Mouse (Mus musculus) MEL (cell line): ENCODE data around the gene Crcp. TPM values are rescaled to one million over a fixed set of nuclear protein-coding genes. Genes with fewer than 3 reads are reported as not detected.

Source experiments
- DNase-seq: peaks from one replicate; pipeline ENCODE4 v3.0.0; 2011; ENCODE audit warnings: low read depth, low spot score
- H3K27ac ChIP-seq: 2 replicates; pipeline ENCODE4 v1.5.1; 2012; ENCODE audit warnings: low read depth, mild to moderate bottlenecking, control low read depth, low read length, moderate library complexity; ENCODE audit not compliant: control insufficient read depth
- H3K27me3 ChIP-seq, 2 experiments: fragments of 150-350 bp in 1 of 2; sonication (generic) in 1 of 2; 2 replicates each; pipeline ENCODE4 v1.6.1; 2012; ENCODE audit warnings: low read length in 2 of 2, mild to moderate bottlenecking in 2 of 2, improper control_type of control experiment in 1 of 2, moderate library complexity in 1 of 2; ENCODE audit not compliant: insufficient read depth in 2 of 2, control insufficient read depth in 1 of 2
- H3K36me3 ChIP-seq, 2 experiments: 2 replicates each; pipeline ENCODE4 v1.6.1; 2012 to 2014; ENCODE audit warnings: low read length in 2 of 2, improper control_type of control experiment in 1 of 2, inconsistent platforms in 1 of 2, mild to moderate bottlenecking in 1 of 2; ENCODE audit not compliant: insufficient read depth in 2 of 2, control insufficient read depth in 1 of 2
- H3K4me1 ChIP-seq, 2 experiments: fragments of 150-350 bp in 1 of 2; sonication (generic) in 1 of 2; 2 replicates each; pipeline ENCODE4 v1.6.1; 2012; ENCODE audit warnings: low read length in 2 of 2, improper control_type of control experiment in 1 of 2, mild to moderate bottlenecking in 1 of 2; ENCODE audit not compliant: insufficient read depth in 2 of 2, control insufficient read depth in 1 of 2
- H3K4me3 ChIP-seq, 2 experiments: fragments of 150-350 bp in 1 of 2; sonication (generic) in 1 of 2; 2 replicates each; pipeline ENCODE4 v1.5.1; 2012; ENCODE audit warnings: low read depth in 2 of 2, low read length in 2 of 2, mild to moderate bottlenecking in 2 of 2, moderate library complexity in 2 of 2, control low read depth in 1 of 2, improper control_type of control experiment in 1 of 2; ENCODE audit not compliant: control insufficient read depth in 1 of 2, insufficient read depth in 1 of 2
- H3K79me2 ChIP-seq: 2 replicates; pipeline ENCODE4 v1.6.1; 2012; ENCODE audit warnings: mild to moderate bottlenecking, low read length, moderate library complexity; ENCODE audit not compliant: control insufficient read depth, poor library complexity, insufficient read depth
- H3K9ac ChIP-seq: 2 replicates; pipeline ENCODE4 v1.6.1; 2012; ENCODE audit warnings: low read depth, mild to moderate bottlenecking, control low read depth, low read length, moderate library complexity; ENCODE audit not compliant: control insufficient read depth, poor library complexity, severe bottlenecking
- H3K9me3 ChIP-seq: fragments of 150-350 bp; sonication (generic); replicated peaks from 2 replicates; pipeline ENCODE4 v1.6.1; 2012; ENCODE audit warnings: mild to moderate bottlenecking, low read length, improper control_type of control experiment, moderate library complexity; ENCODE audit not compliant: insufficient read depth
- BHLHE40 ChIP-seq: IDR thresholded peaks from 2 replicates; pipeline ENCODE4 v1.6.1; 2012; ENCODE audit warnings: low read depth, mild to moderate bottlenecking, inconsistent platforms, low read length, improper control_type of control experiment, borderline replicate concordance
- CHD1 ChIP-seq: IDR thresholded peaks from 2 replicates; pipeline ENCODE4 v1.6.1; 2012; ENCODE audit warnings: low read depth, mild to moderate bottlenecking, inconsistent platforms, low read length, improper control_type of control experiment
- ELF1 ChIP-seq: IDR thresholded peaks from 2 replicates; pipeline ENCODE4 v1.6.1; 2014; ENCODE audit warnings: low read depth, mild to moderate bottlenecking, inconsistent platforms, low read length, improper control_type of control experiment, moderate library complexity
- GATA1 ChIP-seq: IDR thresholded peaks from 2 replicates; pipeline ENCODE4 v1.6.1; 2011; ENCODE audit warnings: low read depth, low read length, improper control_type of control experiment
- HCFC1 ChIP-seq: IDR thresholded peaks from 2 replicates; pipeline ENCODE4 v1.6.1; 2012; ENCODE audit warnings: low read depth, mild to moderate bottlenecking, inconsistent platforms, low read length, improper control_type of control experiment, moderate library complexity
- MAFK ChIP-seq: IDR thresholded peaks from 2 replicates; pipeline ENCODE4 v1.6.1; 2011; ENCODE audit warnings: low read depth, mild to moderate bottlenecking, low read length, improper control_type of control experiment, borderline replicate concordance
- MAX ChIP-seq: IDR thresholded peaks from 2 replicates; pipeline ENCODE4 v1.6.1; 2011; ENCODE audit warnings: low read length, improper control_type of control experiment
- NRF1 ChIP-seq: IDR thresholded peaks from 2 replicates; pipeline ENCODE4 v1.6.1; 2014; ENCODE audit warnings: low read depth, mild to moderate bottlenecking, inconsistent platforms, low read length, improper control_type of control experiment, moderate library complexity; ENCODE audit not compliant: poor library complexity, insufficient read depth, severe bottlenecking
- POLR2AphosphoS2 ChIP-seq: IDR thresholded peaks from 2 replicates; pipeline ENCODE4 v1.6.1; 2011; ENCODE audit warnings: low read length, improper control_type of control experiment
- POLR2AphosphoS5 ChIP-seq: IDR thresholded peaks from 2 replicates; pipeline ENCODE4 v1.6.1; 2012; ENCODE audit warnings: low read depth, borderline replicate concordance, mild to moderate bottlenecking, inconsistent platforms, low read length, moderate library complexity, mixed read lengths
- RAD21 ChIP-seq: IDR thresholded peaks from 2 replicates; pipeline ENCODE4 v1.6.1; 2011; ENCODE audit warnings: mild to moderate bottlenecking, low read depth, low read length, improper control_type of control experiment
- RCOR1 ChIP-seq: IDR thresholded peaks from 2 replicates; pipeline ENCODE4 v1.6.1; 2012; ENCODE audit warnings: low read depth, mild to moderate bottlenecking, inconsistent platforms, low read length, improper control_type of control experiment
- SIN3A ChIP-seq: IDR thresholded peaks from 2 replicates; pipeline ENCODE4 v1.6.1; 2012; ENCODE audit warnings: low read length, improper control_type of control experiment, inconsistent platforms
- SMC3 ChIP-seq: IDR thresholded peaks from 2 replicates; pipeline ENCODE4 v1.6.1; 2011; ENCODE audit warnings: low read depth, low read length, improper control_type of control experiment
- TBP ChIP-seq: IDR thresholded peaks from 2 replicates; pipeline ENCODE4 v1.8.0; 2011; ENCODE audit warnings: low read depth, low read length, improper control_type of control experiment
- USF1 ChIP-seq: IDR thresholded peaks from 2 replicates; pipeline ENCODE4 v1.6.1; 2014; ENCODE audit warnings: low read depth, mild to moderate bottlenecking, inconsistent platforms, low read length, improper control_type of control experiment, moderate library complexity
- ZC3H11A ChIP-seq: IDR thresholded peaks from 2 replicates; pipeline ENCODE4 v1.6.1; 2012; ENCODE audit warnings: low read depth, mild to moderate bottlenecking, inconsistent platforms, low read length, improper control_type of control experiment
- ZKSCAN1 ChIP-seq: IDR thresholded peaks from 2 replicates; pipeline ENCODE4 v1.6.1; 2012; ENCODE audit warnings: low read depth, mild to moderate bottlenecking, inconsistent platforms, low read length, improper control_type of control experiment, moderate library complexity
- ZMIZ1 ChIP-seq: IDR thresholded peaks from 2 replicates; pipeline ENCODE4 v1.6.1; 2012; ENCODE audit warnings: low read depth, mild to moderate bottlenecking, inconsistent platforms, low read length, improper control_type of control experiment, moderate library complexity
- ZNF384 ChIP-seq: IDR thresholded peaks from 2 replicates; pipeline ENCODE4 v1.6.1; 2012; ENCODE audit warnings: low read depth, mild to moderate bottlenecking, inconsistent platforms, low read length, improper control_type of control experiment
- polyA plus RNA-seq, 2 experiments: library from polyadenylated mRNA; stranded (reverse) in 1 of 2; unstranded in 1 of 2; fragments of >175 nt in 1 of 2; fragments of >200 nt in 1 of 2; gene quantifications; 2 replicates each; pipeline versions ENCODE4 v1.2.1 to v1.2.4; 2012; ENCODE audit warnings: low replicate concordance in 2 of 2, low read depth in 1 of 2; ENCODE audit not compliant: insufficient read length in 2 of 2, insufficient read depth in 1 of 2, missing spikeins in 1 of 2
- total RNA-seq: library from RNA; depleted of rRNA; stranded (reverse); fragments of 300-350 nt; gene quantifications from 2 replicates; pipeline ENCODE4 v1.2.3, GENCODE M21; 2012

The Crcp gene
- total and polyA plus RNA-seq, 3 experiments: 56.2 to 69.6 TPM; not detected in 1

DNA sequence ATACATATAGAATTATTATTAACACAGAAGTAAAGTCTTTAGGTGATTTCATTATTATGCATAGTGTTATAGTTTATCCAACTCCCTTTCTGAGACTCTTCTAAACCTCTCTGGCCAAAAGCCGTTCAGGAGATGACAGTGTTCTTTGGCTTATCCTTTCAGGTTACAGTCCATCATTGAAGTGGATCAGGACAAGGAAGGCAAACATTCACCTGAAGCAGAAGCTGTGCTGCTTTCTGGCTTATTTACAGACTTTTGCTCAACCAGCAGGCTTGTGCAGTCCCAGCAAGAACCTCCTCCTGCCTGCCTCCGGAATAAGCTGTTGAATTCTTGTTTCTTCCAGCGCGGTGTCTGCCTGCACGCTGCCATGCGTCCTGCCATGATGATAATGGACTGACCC is 43.9 kb downstream of the Crcp start, which contains the start of gene Tpst1:
Gene Tpst1 (plus strand): TSS at position 301 of the 400 bp plus-strand sequence.
- Histone ChIP-seq H3K4me1 (peaks cover 0 to 7% of the 10 kb centered on the region in 2 experiments; a peak in 2 of 4 replicates), H3K4me3 (no peak within 1 kb of the TSS)

DNA sequence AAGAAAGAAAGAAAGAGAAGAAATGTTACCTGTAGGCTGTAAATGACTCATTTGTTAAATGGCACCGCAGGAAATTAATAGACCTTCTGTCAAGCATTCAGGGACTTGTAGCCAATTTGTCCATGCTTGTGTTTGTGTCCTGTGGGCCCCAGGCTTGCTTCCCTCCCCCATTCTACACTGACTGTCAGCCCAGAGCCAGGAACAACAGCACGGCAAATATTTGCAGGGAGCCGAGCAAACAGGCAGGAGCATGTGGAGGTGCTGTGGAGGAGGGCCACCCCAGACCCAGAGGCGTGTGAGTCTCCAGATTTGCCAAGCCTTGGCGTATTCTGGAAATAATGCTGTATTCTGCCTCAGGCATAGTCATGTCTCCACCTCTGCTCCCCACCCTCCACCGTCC is 45.4 kb downstream of the Crcp start:
- H3K4me1 ChIP-seq: peaks cover 5 to 10% of the 10 kb centered on the region in 2 experiments; a peak in 2 of 4 replicates
- H3K27me3 ChIP-seq: no peaks in the 10 kb centered on the region
- no peaks in the 10 kb centered on the region for H3K9me3 ChIP-seq
- DNase-seq: no peak
- no peaks in the 10 kb centered on the region for H3K36me3 ChIP-seq
- no peak overlapping the region for H3K27ac ChIP-seq
- H3K79me2 ChIP-seq: peaks cover 2% of the 10 kb centered on the region; the same call in 1 of the 2 replicates
- no peak overlapping the region for H3K9ac ChIP-seq
- no peak overlapping the region for H3K4me3 ChIP-seq
- no peak for TF ChIP-seq HCFC1
- TF ChIP-seq SIN3A: no peak
- TF ChIP-seq TBP: no peak
- TF ChIP-seq NRF1: no peak
- no peak for TF ChIP-seq MAFK
- TF ChIP-seq ZMIZ1: no peak
- no peak for TF ChIP-seq ZC3H11A
- TF ChIP-seq POLR2AphosphoS5: no peak
- TF ChIP-seq ZNF384: no peak

More for the DNA sequence above, 43.9 kb downstream of the Crcp start, which contains the start of gene Tpst1:
- Histone ChIP-seq H3K27ac (no peak within 1 kb of the TSS), H3K27me3 (no peaks in the 10 kb centered on the region), H3K9ac (no peak within 1 kb of the TSS), H3K36me3 (peaks cover 0 to 2% of the 10 kb centered on the region in 2 experiments; a peak in 2 of 4 replicates), H3K79me2 (no peaks in the 10 kb centered on the region), H3K9me3 (no peaks in the 10 kb centered on the region)
- DNase-seq: no peak
- no peak for TF ChIP-seq BHLHE40
- no peak for TF ChIP-seq ZKSCAN1
- no peak for TF ChIP-seq POLR2AphosphoS2
- TF ChIP-seq ELF1: no peak
- no peak for TF ChIP-seq ZNF384
- TF ChIP-seq MAX: no peak
- TF ChIP-seq USF1: no peak
- TF ChIP-seq ZC3H11A: no peak
- TF ChIP-seq POLR2AphosphoS5: no peak
- TF ChIP-seq SMC3: no peak
- TF ChIP-seq HCFC1: no peak
- TF ChIP-seq RCOR1: no peak
- no peak for TF ChIP-seq RAD21
- no peak for TF ChIP-seq GATA1
- no peak for TF ChIP-seq MAFK
- TF ChIP-seq SIN3A: no peak
- no peak for TF ChIP-seq CHD1
